Mouse (Mus musculus): ENCODE measurements around the gene Col26a1. TPM values are rescaled to one million over a fixed set of nuclear protein-coding genes. Genes with fewer than 3 reads are reported as not detected.
"Not testable (repeated sequence)": the region's sequence is repeated elsewhere in the genome, so short reads cannot be mapped to it uniquely, and the experiment has no call there.

Gene Col26a1
- polyA plus RNA-seq, 1 experiment, result not detected

DNA sequence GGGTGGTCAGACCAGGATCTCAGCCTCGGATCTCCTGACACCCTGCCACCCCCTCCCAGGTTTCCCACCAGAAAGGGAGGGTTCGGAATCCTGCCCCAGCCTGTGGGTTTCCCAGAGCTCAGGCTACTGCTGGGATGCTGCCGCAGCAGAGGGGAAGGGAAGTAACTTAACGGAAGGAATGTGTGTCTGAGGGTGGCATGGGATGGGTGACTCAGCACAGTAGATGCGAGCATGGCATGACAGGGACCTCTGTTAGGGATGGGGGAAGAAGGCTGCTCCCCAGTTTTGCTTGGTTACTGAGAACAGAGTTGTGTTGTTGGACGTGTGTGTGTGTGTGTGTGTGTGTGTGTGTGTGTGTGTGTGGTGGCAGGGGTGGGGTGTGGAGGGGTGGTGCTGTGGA lies 122.7 kb downstream of the Col26a1 start:
- no peaks in the 10 kb centered on the region for H3K4me1 ChIP-seq (ENCODE audit: control insufficient read depth, insufficient read depth, low read length)
- 24% methylated on average over 6 of the region's 6 CpGs for WGBS
- TF ChIP-seq POLR2A (IDR thresholded peaks at IDR 0.05; ENCODE audit: borderline replicate concordance, control insufficient read depth, low read depth, low read length) (no peak), CTCF (IDR thresholded peaks at IDR 0.05; ENCODE audit: control insufficient read depth, insufficient read depth, low read length) (no peak)
- no peak overlapping the region for H3K27ac ChIP-seq (ENCODE audit: control insufficient read depth, insufficient read depth, low read depth, low read length, poor library complexity)
- H3K4me3 ChIP-seq (replicated peaks; ENCODE audit: control insufficient read depth, low read depth, low read length), result no peak overlapping the region

DNA sequence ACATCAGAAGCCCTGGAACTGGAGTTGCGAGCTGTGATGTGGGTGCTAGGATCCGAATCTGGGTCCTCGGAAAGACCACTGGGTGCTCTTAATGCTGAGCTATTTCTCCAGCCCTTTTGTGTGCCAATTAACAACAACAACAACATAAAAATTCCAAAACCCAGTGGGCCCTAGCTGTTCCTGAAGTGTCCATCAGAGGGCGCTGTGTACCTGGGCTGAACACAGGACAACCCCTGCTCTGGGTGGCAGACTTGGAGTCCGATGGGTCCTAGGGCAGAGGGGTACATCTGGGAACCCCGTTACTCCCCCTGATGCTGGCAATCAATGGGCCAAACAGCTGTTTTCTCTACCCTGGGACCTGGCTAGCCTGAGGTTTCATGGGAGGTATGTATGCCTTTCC lies 123.2 kb downstream of the Col26a1 start:
- Histone ChIP-seq H3K4me1 (ENCODE audit: control insufficient read depth, insufficient read depth, low read length) (no peaks in the 10 kb centered on the region), H3K4me3 (replicated peaks; ENCODE audit: control insufficient read depth, low read depth, low read length) (no peak overlapping the region), H3K27ac (ENCODE audit: control insufficient read depth, insufficient read depth, low read depth, low read length, poor library complexity) (no peak overlapping the region)
- 42% methylated on average over 6 of the region's 6 CpGs for WGBS
- no peak for TF ChIP-seq POLR2A (IDR thresholded peaks at IDR 0.05; ENCODE audit: borderline replicate concordance, control insufficient read depth, low read depth, low read length)
- peak; percentile 60 for TF ChIP-seq CTCF (IDR thresholded peaks at IDR 0.05; ENCODE audit: control insufficient read depth, insufficient read depth, low read length)

DNA sequence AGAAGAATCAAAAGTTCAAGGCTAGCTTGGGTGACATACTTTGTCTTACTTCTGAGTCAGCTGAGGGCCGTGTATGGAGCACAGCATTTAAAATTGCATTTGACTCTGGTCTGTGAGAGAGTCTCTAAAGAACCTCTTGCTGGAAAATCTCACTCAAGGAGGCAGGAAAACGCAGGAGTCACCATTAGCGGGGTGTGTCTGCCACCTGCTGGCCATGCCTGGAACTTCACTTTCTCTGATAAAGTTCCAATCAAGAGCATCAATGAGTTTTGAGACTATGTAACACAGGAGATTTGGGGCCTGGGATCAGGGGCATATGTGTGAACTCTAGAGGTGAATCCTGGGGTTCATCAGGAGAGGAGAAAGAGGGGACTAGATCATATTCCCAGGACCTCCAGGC lies 127.3 kb downstream of the Col26a1 start:
- no peaks in the 10 kb centered on the region; the same call in 1 of the 2 replicates for H3K4me1 ChIP-seq (ENCODE audit: control insufficient read depth, insufficient read depth, low read length)
- H3K4me3 ChIP-seq (replicated peaks; ENCODE audit: control insufficient read depth, low read depth, low read length), result no peak overlapping the region
- no peak overlapping the region for H3K27ac ChIP-seq (ENCODE audit: control insufficient read depth, insufficient read depth, low read depth, low read length, poor library complexity)
- 2% methylated on average over 3 of the region's 3 CpGs for WGBS
- TF ChIP-seq CTCF (IDR thresholded peaks at IDR 0.05; ENCODE audit: control insufficient read depth, insufficient read depth, low read length) (peak; percentile 86), POLR2A (IDR thresholded peaks at IDR 0.05; ENCODE audit: borderline replicate concordance, control insufficient read depth, low read depth, low read length) (no peak)

DNA sequence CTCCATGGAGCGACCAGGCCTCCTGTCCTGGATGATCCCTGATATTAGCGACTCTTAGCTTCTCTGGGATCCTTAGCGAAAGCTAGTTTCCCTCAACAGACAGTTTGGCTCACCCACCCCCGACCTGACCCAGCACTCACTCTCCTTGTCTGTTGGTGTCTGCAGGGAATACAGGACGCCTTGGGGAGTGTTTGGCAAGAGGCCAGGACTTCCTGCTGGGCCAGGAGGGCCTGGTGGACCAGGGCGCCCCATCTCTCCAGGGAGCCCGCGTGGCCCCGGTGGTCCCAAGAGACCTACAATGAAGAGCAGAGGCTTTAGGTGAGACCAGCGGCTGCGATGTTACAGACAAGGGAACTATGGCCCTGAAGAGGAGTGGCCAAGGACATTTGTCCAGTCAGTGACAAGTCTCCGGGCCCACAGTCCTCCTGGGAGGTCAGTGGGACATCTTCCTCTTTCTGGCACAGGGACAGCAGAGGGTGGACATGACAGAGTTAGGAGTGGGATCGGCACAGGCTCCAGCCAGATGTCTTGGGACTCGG lies 128.9 kb downstream of the Col26a1 start:
- H3K4me3 ChIP-seq (replicated peaks; ENCODE audit: control insufficient read depth, low read depth, low read length), result no peak overlapping the region
- H3K4me1 ChIP-seq (ENCODE audit: control insufficient read depth, insufficient read depth, low read length), result no peaks in the 10 kb centered on the region; the same call in 1 of the 2 replicates
- no peak overlapping the region for H3K27ac ChIP-seq (ENCODE audit: control insufficient read depth, insufficient read depth, low read depth, low read length, poor library complexity)
- no peak for TF ChIP-seq CTCF (IDR thresholded peaks at IDR 0.05; ENCODE audit: control insufficient read depth, insufficient read depth, low read length)
- 64% methylated on average over 14 of the region's 14 CpGs for WGBS

DNA sequence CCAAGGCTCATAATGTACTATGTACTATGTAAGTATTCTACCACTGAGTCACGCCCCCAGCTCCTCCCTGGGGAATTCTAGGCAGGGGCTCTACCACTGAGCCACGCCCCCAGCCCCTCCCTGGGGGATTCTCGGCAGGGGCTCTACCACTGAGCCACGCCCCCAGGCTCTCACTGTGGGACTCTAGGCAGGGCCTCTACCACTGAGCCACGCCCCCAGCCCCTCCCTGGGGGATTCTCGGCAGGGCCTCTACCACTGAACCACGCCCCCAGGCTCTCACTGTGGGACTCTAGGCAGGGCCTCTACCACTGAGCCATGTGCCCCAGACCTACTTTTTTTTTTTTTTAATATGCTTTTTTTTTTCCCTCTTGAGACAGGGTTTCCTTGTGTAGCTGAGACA lies 129.8 kb downstream of the Col26a1 start:
- not testable (repeated sequence) for H3K27ac ChIP-seq (ENCODE audit: control insufficient read depth, insufficient read depth, low read depth, low read length, poor library complexity); H3K4me3 ChIP-seq (replicated peaks; ENCODE audit: control insufficient read depth, low read depth, low read length); H3K4me1 ChIP-seq (ENCODE audit: control insufficient read depth, insufficient read depth, low read length)
- WGBS, result 48% methylated on average over 7 of the region's 7 CpGs

DNA sequence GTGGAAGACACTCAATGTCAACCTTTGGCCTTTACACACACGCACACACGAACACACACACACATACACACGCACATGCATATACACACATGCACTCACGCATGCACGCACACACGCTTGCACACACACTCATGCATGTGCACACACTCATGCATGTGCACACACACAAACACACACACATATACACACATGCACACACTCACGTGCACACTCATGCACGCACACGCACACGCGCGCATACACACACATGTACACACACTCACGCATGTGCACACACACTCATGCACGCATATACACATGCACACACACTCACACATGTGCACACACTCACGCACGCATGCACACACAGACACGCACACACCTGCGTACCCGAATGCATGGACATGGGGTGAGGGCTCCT lies 130.9 kb downstream of the Col26a1 start:
- H3K4me3 ChIP-seq (replicated peaks; ENCODE audit: control insufficient read depth, low read depth, low read length), result no peak overlapping the region
- TF ChIP-seq POLR2A (IDR thresholded peaks at IDR 0.05; ENCODE audit: borderline replicate concordance, control insufficient read depth, low read depth, low read length), result no peak
- no peak for TF ChIP-seq CTCF (IDR thresholded peaks at IDR 0.05; ENCODE audit: control insufficient read depth, insufficient read depth, low read length)
- no peaks in the 10 kb centered on the region; the same call in 1 of the 2 replicates for H3K4me1 ChIP-seq (ENCODE audit: control insufficient read depth, insufficient read depth, low read length)
- WGBS, result 93% methylated on average over 19 of the region's 19 CpGs
- H3K27ac ChIP-seq (ENCODE audit: control insufficient read depth, insufficient read depth, low read depth, low read length, poor library complexity), result no peak overlapping the region

DNA sequence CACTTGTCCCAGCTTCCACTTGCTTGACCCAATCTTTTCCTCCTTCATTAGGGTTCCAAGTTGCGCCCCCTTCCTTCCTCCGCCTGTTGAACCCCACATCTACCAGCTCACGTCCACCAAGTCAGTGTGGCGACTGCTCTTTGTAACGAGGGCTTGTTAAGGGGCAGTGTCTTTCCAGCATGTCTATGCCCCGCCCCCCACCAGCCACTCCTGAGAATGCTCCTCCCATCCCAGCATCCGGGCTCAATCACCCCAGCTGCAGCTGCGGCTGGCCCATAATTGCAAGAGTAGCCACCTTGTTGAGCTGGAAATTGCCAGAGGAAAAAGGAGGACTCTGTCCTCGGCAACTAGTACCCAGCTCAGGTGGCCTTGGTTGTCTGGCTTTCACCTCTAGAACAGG lies 136.4 kb downstream of the Col26a1 start:
- H3K4me3 ChIP-seq (replicated peaks; ENCODE audit: control insufficient read depth, low read depth, low read length), result no peak overlapping the region
- no peak overlapping the region for H3K27ac ChIP-seq (ENCODE audit: control insufficient read depth, insufficient read depth, low read depth, low read length, poor library complexity)
- 68% methylated on average over 9 of the region's 9 CpGs for WGBS
- TF ChIP-seq POLR2A (IDR thresholded peaks at IDR 0.05; ENCODE audit: borderline replicate concordance, control insufficient read depth, low read depth, low read length), result no peak
- no peak for TF ChIP-seq CTCF (IDR thresholded peaks at IDR 0.05; ENCODE audit: control insufficient read depth, insufficient read depth, low read length)
- H3K4me1 ChIP-seq (ENCODE audit: control insufficient read depth, insufficient read depth, low read length), result no peaks in the 10 kb centered on the region

DNA sequence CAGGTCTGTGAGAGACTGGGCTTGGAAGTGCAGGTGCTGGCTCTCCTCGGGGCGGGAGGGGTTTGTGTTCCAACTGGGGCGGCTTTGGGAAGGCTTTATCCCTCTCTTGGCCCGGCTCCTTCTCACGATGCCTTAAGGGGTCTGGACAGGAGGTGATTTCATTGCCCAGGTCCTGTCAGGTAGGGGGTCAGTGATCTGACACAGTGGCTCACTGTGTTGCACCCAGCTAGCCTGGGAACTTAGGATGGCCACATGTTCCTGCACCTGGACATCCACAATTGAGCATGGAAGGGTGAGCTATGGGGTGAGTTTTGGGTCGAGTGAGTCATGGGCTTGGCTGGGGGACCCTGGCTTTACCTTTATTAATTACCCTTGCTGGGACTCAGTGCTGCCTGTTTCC lies 144.1 kb downstream of the Col26a1 start:
- WGBS, result 49% methylated on average over 6 of the region's 6 CpGs
- TF ChIP-seq CTCF (IDR thresholded peaks at IDR 0.05; ENCODE audit: control insufficient read depth, insufficient read depth, low read length), result no peak
- no peak for TF ChIP-seq POLR2A (IDR thresholded peaks at IDR 0.05; ENCODE audit: borderline replicate concordance, control insufficient read depth, low read depth, low read length)
- no peak overlapping the region for H3K27ac ChIP-seq (ENCODE audit: control insufficient read depth, insufficient read depth, low read depth, low read length, poor library complexity)
- H3K4me1 ChIP-seq (ENCODE audit: control insufficient read depth, insufficient read depth, low read length), result no peaks in the 10 kb centered on the region
- H3K4me3 ChIP-seq (replicated peaks; ENCODE audit: control insufficient read depth, low read depth, low read length), result no peak overlapping the region

DNA sequence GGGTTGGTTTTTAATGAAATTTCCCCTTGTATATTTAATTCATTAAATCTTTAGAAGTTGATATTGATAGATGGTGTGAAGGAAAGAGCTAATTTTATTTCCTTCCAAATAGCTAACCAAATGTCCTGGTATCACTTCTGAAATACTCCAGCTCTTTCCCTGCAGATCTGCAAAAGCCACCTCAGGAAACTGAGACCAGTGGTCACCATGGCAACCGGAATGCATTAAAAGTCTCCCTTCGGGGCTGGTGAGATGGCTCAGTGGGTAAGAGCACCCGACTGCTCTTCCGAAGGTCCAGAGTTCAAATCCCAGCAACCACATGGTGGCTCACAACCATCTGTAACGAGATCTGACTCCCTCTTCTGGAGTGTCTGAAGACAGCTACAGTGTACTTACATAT lies 156.7 kb downstream of the Col26a1 start:
- not testable (repeated sequence) for H3K4me1 ChIP-seq (ENCODE audit: control insufficient read depth, insufficient read depth, low read length); H3K27ac ChIP-seq (ENCODE audit: control insufficient read depth, insufficient read depth, low read depth, low read length, poor library complexity); H3K4me3 ChIP-seq (replicated peaks; ENCODE audit: control insufficient read depth, low read depth, low read length)
- 80% methylated on average over 5 of the region's 5 CpGs for WGBS

Data from bone marrow, adult 2 months (tissue).